Mouse (Mus musculus): ENCODE measurements around the gene Ugdh.
"Not testable (repeated sequence)": the region's sequence is repeated elsewhere in the genome, so short reads cannot be mapped to it uniquely, and the experiment has no call there.

Ugdh gene

DNA sequence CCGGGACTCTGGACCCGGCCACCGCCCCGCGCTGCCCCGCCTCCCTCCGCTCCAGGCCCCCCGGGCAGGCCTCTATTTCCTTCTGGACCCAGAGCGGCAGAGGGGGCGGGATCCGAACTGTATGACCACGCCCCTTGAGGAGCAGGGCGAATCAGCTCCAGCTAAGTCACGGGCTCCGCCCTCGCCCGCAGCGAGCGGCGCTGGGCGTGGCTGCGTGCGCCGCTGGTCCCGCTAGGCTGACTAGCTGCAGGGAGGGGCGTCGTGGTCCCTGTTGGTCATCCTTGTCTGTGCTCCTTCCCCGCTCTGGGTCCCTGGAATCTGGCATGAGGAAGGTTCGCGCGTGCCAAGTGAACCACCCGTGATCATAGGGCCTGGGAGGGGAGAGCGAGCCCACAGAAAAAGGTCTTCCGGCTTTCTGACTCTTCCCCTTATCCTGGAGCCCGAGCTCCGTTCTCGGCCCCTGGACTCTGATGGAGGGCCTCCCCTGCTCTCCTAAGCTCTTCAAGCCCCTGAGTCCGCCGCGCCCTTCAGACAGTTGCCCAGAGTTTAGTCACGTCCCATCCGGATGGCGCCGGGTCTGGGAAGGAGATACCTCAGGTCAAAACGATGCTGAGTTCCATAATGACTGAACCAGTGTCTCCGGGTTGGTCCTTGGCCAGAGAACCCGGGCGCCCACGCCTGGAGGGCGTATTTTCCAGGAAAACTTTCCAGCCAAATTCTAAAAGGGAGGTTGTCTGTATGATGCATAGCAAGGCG is at the start of gene Ugdh:
Ugdh (minus strand) TSS at position 144 of the 756 bp plus-strand sequence.
- peak; percentile 84 for DNase-seq (ENCODE audit: low spot score)

DNA sequence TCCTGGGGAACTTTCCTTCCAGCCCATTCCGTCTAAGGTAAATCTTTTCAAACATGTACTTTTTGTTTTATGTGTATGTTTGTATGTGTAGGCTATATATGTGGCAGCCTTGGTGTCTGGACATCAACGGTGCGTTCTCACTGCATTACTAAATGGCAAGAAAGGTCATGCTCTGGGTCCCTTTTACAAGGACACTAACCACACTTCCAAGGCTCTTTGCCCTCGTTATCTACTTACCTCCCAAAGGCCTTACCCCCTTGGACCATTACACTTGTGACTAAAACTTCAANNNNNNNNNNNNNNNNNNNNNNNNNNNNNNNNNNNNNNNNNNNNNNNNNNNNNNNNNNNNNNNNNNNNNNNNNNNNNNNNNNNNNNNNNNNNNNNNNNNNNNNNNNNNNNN is 47.2 kb upstream of the Ugdh start:
- DNase-seq (ENCODE audit: low spot score) = no peak

GRCm38 (mm10) chr5:65480511-65480910 is 44.8 kb upstream of the Ugdh start:
- DNase-seq (ENCODE audit: low spot score) = no peak

DNA sequence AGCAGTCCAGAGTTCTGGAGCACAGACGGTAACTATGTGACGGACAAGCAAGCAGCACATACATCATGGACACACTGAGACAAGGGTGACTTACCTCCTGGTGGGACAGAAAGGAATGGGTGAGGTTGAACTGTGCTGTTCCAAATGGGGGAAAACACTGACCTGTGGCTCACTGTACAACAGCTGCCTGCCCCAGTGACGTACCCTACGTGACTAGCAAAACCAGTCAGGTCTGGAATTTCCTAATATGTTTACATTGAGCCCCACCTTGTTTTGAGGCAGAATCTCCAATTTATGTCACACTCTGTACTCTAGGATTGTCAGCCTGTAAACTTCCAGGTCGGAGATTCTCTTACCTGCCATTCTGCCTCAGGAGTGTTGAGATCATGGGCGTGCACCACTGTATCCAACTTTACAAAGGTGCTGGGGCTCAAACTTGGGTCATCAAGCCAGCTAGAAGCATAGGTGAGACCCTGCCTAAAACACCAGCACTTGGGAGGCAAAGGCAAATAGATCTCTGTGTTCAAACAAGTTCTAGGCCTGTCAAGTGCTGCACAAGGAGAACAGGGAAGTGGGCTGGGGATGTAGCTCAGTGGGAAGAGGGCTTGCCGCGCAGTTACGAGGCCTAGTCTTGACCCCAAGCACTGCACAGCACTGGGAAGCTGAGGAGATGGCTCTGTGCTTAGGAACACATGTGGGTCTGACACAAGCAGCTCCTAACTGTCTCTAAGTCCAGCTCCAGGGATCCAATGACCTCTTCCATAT is 44.1 kb upstream of the Ugdh start:
- no peak for DNase-seq (ENCODE audit: low spot score)

DNA sequence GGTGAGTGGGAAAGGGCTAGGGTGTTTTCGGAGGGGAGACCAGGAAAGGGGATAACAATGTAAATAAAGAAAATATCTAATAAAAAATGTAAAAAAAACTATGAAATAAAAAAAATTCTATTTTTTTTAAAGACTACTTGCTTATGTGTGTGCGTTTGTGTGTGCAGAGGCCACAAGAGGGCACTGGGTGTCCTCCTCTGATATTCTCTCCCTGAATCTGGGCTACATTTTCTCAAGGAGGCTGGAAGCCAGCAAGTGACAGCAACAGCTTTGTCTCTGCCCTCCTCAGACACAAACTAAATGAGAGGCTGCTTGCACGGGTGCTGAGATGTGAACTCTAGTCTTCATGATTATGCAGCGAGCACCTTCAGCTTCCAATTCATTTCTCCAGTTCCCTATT is 42.5 kb upstream of the Ugdh start:
- DNase-seq (ENCODE audit: low spot score) = no peak

- not testable (repeated sequence) for DNase-seq (ENCODE audit: low spot score)
Measured at GRCm38 (mm10) chr5:65476739-65477138, 41.0 kb upstream of the Ugdh start.

GRCm38 (mm10) chr5:65475806-65476205 is 40.1 kb upstream of the Ugdh start:
- no peak for DNase-seq (ENCODE audit: low spot score)

DNA sequence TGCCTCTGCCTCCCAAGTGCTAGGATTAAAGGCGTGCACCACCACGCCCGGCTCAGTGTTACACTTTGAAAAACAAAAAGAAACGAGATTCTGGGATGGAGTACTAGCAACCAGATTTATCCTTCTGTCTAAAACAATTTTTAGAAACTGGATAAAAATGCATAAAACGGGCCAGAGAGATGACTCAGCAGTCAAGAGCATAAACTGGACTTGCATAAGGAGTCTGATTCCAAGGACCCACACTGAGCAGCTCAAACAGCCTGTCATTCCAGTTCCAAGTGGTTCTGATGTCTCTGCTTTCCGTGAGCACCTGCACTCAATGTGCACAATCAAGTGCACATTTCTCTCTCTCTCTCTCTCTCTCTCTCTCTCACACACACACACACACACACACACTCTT is 34.0 kb upstream of the Ugdh start:
- no peak for DNase-seq (ENCODE audit: low spot score)

DNA sequence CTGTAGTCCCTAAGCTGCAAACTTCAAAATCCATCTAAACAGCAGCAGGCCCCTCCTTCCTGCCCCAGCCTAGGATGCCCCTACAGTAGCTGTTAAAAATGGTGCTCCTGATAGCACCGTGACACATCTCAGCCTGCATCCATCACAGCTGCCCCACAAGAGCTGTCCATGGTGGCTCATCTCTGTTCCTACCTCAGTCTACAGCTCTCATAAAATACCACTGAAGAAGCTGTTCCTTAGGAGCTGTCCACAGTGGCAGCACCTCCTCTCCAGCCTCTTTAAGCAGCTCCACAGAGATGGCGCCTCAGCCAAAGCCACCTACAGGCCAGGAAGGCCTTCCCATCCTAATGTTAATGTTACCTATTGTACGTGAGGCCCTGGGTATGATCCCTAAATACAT is 31.2 kb upstream of the Ugdh start:
- DNase-seq (ENCODE audit: low spot score) = no peak

- DNase-seq (ENCODE audit: low spot score) = no peak
Measured at GRCm38 (mm10) chr5:65460361-65460760, 24.6 kb upstream of the Ugdh start.

- DNase-seq (ENCODE audit: low spot score) = no peak
Measured at GRCm38 (mm10) chr5:65459454-65459853, 23.7 kb upstream of the Ugdh start.

DNA sequence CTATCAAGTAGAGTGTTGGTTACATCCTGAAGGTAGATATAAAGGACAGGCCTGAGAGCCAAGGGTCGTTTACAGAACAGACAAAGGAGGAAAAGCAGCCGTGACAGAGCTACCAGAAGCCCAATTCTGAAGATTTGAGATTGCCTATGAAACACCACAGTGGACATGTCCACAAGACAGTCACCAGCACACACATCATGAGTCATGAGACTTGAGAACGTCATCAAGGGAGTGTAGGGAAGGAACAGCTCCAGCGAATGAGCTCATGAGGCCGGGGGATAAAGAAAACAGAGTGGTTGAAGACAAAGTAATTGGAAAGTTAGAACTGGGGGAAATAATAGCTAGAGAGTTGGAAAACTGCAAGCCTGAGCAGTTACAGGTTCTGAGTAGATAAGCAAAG is 22.1 kb upstream of the Ugdh start:
- DNase-seq (ENCODE audit: low spot score) = no peak

- DNase-seq (ENCODE audit: low spot score) = no peak
Measured at GRCm38 (mm10) chr5:65457086-65457827, 21.5 kb upstream of the Ugdh start.

DNA sequence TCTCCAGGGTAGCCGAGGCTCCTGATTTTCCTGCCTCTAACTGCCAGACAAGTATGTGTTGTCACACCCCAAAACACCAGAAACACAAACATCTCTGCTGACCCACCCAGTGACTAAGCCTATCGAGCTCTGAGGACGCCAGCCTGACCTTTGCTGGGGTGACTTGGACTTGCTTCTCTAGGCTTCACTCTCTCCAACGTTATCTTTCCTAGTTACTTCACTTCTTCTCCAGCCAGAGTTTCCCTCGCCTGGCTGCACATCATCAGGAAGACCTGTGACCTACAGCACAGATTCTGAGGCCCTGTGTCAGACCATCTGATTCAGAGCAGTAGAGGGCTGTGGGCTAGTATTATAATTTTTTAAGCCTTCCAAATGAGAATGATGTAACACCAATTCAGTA is 19.0 kb upstream of the Ugdh start:
- no peak for DNase-seq (ENCODE audit: low spot score)

DNA sequence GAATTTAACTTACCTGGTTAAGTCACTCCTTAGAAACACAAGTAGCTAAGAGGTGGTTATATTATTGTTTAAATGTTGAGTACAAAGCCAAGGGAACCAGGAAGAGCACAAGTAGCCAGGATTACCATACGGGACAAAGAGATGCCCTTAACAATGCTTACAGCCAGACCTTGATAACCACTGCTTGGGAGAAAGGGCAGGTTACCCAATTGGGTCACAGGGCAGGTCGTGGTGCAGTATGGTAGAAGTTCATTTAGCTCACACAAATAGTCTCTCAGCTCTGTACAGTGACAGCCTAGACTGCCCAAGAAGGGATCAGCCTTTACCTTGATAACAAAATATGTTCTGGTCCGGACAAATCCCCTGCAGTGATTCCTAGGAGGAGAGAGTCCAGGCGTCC is 13.2 kb upstream of the Ugdh start:
- DNase-seq (ENCODE audit: low spot score) = no peak

- no peak for DNase-seq (ENCODE audit: low spot score)
Measured at GRCm38 (mm10) chr5:65447826-65448225, 12.1 kb upstream of the Ugdh start.

DNA sequence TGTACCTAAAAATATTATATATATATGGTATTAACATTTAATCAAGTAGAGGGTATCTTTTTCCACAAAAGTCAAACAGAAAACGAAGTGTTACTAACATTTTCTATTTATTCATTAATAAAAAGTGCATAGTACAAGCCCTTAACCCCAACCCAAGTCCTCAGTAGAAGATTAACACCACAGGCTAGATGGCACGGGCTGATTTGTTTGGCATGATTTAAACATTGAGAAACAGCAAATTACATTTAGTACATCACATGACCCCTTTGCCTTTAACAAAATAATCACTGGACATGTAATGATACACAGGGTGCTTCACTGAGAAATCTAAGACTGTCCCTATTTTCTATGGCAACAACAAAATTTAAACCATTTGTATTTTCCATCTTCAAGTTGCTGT is 11.0 kb upstream of the Ugdh start:
- DNase-seq (ENCODE audit: low spot score) = no peak

- DNase-seq (ENCODE audit: low spot score) = no peak
Measured at GRCm38 (mm10) chr5:65444981-65445380, 9.2 kb upstream of the Ugdh start.

GRCm38 (mm10) chr5:65438041-65438440 is 2.3 kb upstream of the Ugdh start:
- no peak for DNase-seq (ENCODE audit: low spot score)

GRCm38 (mm10) chr5:65435363-65435805 is 365 bp downstream of the Ugdh start:
- DNase-seq (ENCODE audit: low spot score) = no peak

GRCm38 (mm10) chr5:65434471-65435362 is 1.0 kb downstream of the Ugdh start:
- no peak for DNase-seq (ENCODE audit: low spot score)

- no peak for DNase-seq (ENCODE audit: low spot score)
Measured at GRCm38 (mm10) chr5:65429441-65429840, 6.3 kb downstream of the Ugdh start.
